Mouse (Mus musculus) CH12.LX (cell line): ENCODE results near the gene Ttc39b. TPM values are rescaled to one million over a fixed set of nuclear protein-coding genes. Genes with fewer than 3 reads are reported as not detected.
A peak's percentile ranks its signal among the peaks of the same experiment; 100 is the strongest.

Source experiments
- DNase-seq: peaks from one replicate; pipeline ENCODE4 v3.0.0-alpha.2; 2013; ENCODE audit errors: extremely low read depth
- H3K27ac ChIP-seq: 2 replicates; pipeline ENCODE4 v1.5.1; 2012; ENCODE audit warnings: low read depth, mild to moderate bottlenecking, control low read depth, moderate library complexity; ENCODE audit not compliant: insufficient read depth
- H3K27me3 ChIP-seq: replicated peaks from 2 replicates; pipeline ENCODE3; 2012; ENCODE audit warnings: inconsistent platforms
- H3K36me3 ChIP-seq, 2 experiments: replicated peaks in 1 of 2; 2 replicates each; pipeline versions ENCODE3 to v1.6.1; 2012; ENCODE audit warnings: inconsistent platforms in 1 of 2, low read length in 1 of 2, mild to moderate bottlenecking in 1 of 2, mixed read lengths in 1 of 2, moderate library complexity in 1 of 2; ENCODE audit not compliant: control insufficient read depth in 1 of 2, insufficient read depth in 1 of 2
- H3K4me1 ChIP-seq, 2 experiments: 2 replicates each; pipeline ENCODE4 v1.6.1; 2012; ENCODE audit warnings: inconsistent platforms in 1 of 2, moderate library complexity in 1 of 2; ENCODE audit not compliant: insufficient read depth in 2 of 2, control insufficient read depth in 1 of 2
- H3K4me2 ChIP-seq: 2 replicates; pipeline ENCODE4 v1.6.1; 2012; ENCODE audit warnings: low read depth, mild to moderate bottlenecking, control low read depth; ENCODE audit not compliant: poor library complexity, insufficient read depth, severe bottlenecking
- H3K4me3 ChIP-seq, 3 experiments: fragments of 150-350 bp in 1 of 3; sonication (generic) in 1 of 3; replicated peaks in 1 of 3; 2 replicates each; pipeline versions ENCODE3 to v1.5.1; 2011 to 2012; ENCODE audit warnings: low read depth in 2 of 3, low read length in 2 of 3, mild to moderate bottlenecking in 2 of 3, moderate library complexity in 2 of 3, control low read depth in 1 of 3, improper control_type of control experiment in 1 of 3, inconsistent platforms in 1 of 3, mixed read lengths in 1 of 3; ENCODE audit not compliant: poor library complexity in 1 of 3
- H3K79me2 ChIP-seq: replicated peaks from 2 replicates; pipeline ENCODE4 v1.6.1; 2012; ENCODE audit warnings: mild to moderate bottlenecking, moderate library complexity; ENCODE audit not compliant: control insufficient read depth, poor library complexity, insufficient read depth, severe bottlenecking; ENCODE audit errors: extremely low read depth
- H3K9ac ChIP-seq: 2 replicates; pipeline ENCODE4 v1.6.1; 2012; ENCODE audit warnings: low read depth, mild to moderate bottlenecking, control low read depth, moderate library complexity; ENCODE audit not compliant: insufficient read depth
- H3K9me3 ChIP-seq: replicated peaks from 2 replicates; pipeline ENCODE3; 2012; ENCODE audit warnings: low read length, inconsistent platforms, mixed read lengths
- BHLHE40 ChIP-seq: IDR thresholded peaks from 2 replicates; pipeline ENCODE4 v1.6.1; 2011; ENCODE audit warnings: mild to moderate bottlenecking, low read depth, low read length, improper control_type of control experiment
- CHD1 ChIP-seq: IDR thresholded peaks from 2 replicates; pipeline ENCODE4 v1.6.1; 2012; ENCODE audit warnings: low read depth, low read length, improper control_type of control experiment, inconsistent platforms
- CTCF ChIP-seq, 2 experiments: IDR thresholded peaks in 1 of 2; conservative IDR thresholded peaks in 1 of 2; 2 replicates each; pipeline ENCODE4 v1.5.1; 2011 to 2012; ENCODE audit warnings: low read depth in 2 of 2, low read length in 2 of 2, improper control_type of control experiment in 1 of 2, inconsistent platforms in 1 of 2, mild to moderate bottlenecking in 1 of 2, moderate library complexity in 1 of 2
- ELF1 ChIP-seq: IDR thresholded peaks from 2 replicates; pipeline ENCODE4 v1.6.1; 2014; ENCODE audit warnings: low read depth, mild to moderate bottlenecking, inconsistent platforms, low read length, improper control_type of control experiment
- EP300 ChIP-seq: IDR thresholded peaks from 2 replicates; pipeline ENCODE4 v1.6.1; 2011; ENCODE audit warnings: low read length, improper control_type of control experiment
- ETS1 ChIP-seq: conservative IDR thresholded peaks from 2 replicates; pipeline ENCODE4 v1.6.1; 2012; ENCODE audit warnings: low read depth, mild to moderate bottlenecking, inconsistent platforms, low read length, improper control_type of control experiment, moderate library complexity
- GABPA ChIP-seq: IDR thresholded peaks from 2 replicates; pipeline ENCODE4 v1.6.1; 2012; ENCODE audit warnings: low read depth, low read length, improper control_type of control experiment, inconsistent platforms; ENCODE audit not compliant: insufficient replicate concordance
- HCFC1 ChIP-seq: IDR thresholded peaks from 2 replicates; pipeline ENCODE4 v1.6.1; 2012; ENCODE audit warnings: low read depth, mild to moderate bottlenecking, inconsistent platforms, low read length, improper control_type of control experiment
- IRF4 ChIP-seq: IDR thresholded peaks from 2 replicates; pipeline ENCODE4 v1.6.1; 2014; ENCODE audit warnings: low read depth, mild to moderate bottlenecking, inconsistent platforms, low read length, improper control_type of control experiment
- JUND ChIP-seq: conservative IDR thresholded peaks from 2 replicates; pipeline ENCODE4 v1.6.1; 2011; ENCODE audit warnings: low read depth, low read length, improper control_type of control experiment
- KAT2A ChIP-seq: IDR thresholded peaks from 2 replicates; pipeline ENCODE4 v1.6.1; 2012; ENCODE audit warnings: low read length, improper control_type of control experiment, inconsistent platforms; ENCODE audit not compliant: insufficient replicate concordance
- MAX ChIP-seq: IDR thresholded peaks from 2 replicates; pipeline ENCODE4 v1.6.1; 2011; ENCODE audit warnings: low read length, improper control_type of control experiment
- MXI1 ChIP-seq: IDR thresholded peaks from 2 replicates; pipeline ENCODE4 v1.6.1; 2011; ENCODE audit warnings: mild to moderate bottlenecking, low read depth, low read length, improper control_type of control experiment
- NELFE ChIP-seq: IDR thresholded peaks from 2 replicates; pipeline ENCODE4 v1.6.1; 2011; ENCODE audit warnings: low read depth, low read length, improper control_type of control experiment
- PAX5 ChIP-seq: IDR thresholded peaks from 2 replicates; pipeline ENCODE4 v1.6.1; 2012; ENCODE audit warnings: low read length, inconsistent platforms, mixed read lengths
- POLR2A ChIP-seq: IDR thresholded peaks from 2 replicates; pipeline ENCODE4 v1.6.1; 2011; ENCODE audit warnings: low read depth, mild to moderate bottlenecking, improper control_type of control experiment, low read length
- RAD21 ChIP-seq: IDR thresholded peaks from 2 replicates; pipeline ENCODE4 v1.6.1; 2011; ENCODE audit warnings: low read depth, mild to moderate bottlenecking, low read length, improper control_type of control experiment, moderate library complexity
- RCOR1 ChIP-seq: conservative IDR thresholded peaks from 2 replicates; pipeline ENCODE4 v1.6.1; 2012; ENCODE audit warnings: low read depth, mild to moderate bottlenecking, inconsistent platforms, low read length, improper control_type of control experiment
- SIN3A ChIP-seq: IDR thresholded peaks from 2 replicates; pipeline ENCODE4 v1.6.1; 2012; ENCODE audit warnings: low read length, improper control_type of control experiment, inconsistent platforms
- SMC3 ChIP-seq: IDR thresholded peaks from 2 replicates; pipeline ENCODE4 v1.6.1; 2011; ENCODE audit warnings: low read depth, low read length, improper control_type of control experiment
- TCF12 ChIP-seq: IDR thresholded peaks from 2 replicates; pipeline ENCODE4 v1.6.1; 2014; ENCODE audit warnings: low read depth, mild to moderate bottlenecking, inconsistent platforms, low read length, improper control_type of control experiment
- UBTF ChIP-seq: IDR thresholded peaks from 2 replicates; pipeline ENCODE4 v1.6.1; 2012; ENCODE audit warnings: low read depth, mild to moderate bottlenecking, inconsistent platforms, low read length, improper control_type of control experiment, moderate library complexity
- USF1 ChIP-seq: IDR thresholded peaks from 2 replicates; pipeline ENCODE4 v1.6.1; 2014; ENCODE audit warnings: low read depth, mild to moderate bottlenecking, inconsistent platforms, low read length, improper control_type of control experiment
- USF2 ChIP-seq: conservative IDR thresholded peaks from 2 replicates; pipeline ENCODE4 v1.6.1; 2011; ENCODE audit warnings: low read depth, low read length, improper control_type of control experiment
- ZMIZ1 ChIP-seq: IDR thresholded peaks from 2 replicates; pipeline ENCODE4 v1.6.1; 2012; ENCODE audit warnings: low read depth, mild to moderate bottlenecking, inconsistent platforms, low read length, improper control_type of control experiment
- ZNF384 ChIP-seq: IDR thresholded peaks from 2 replicates; pipeline ENCODE4 v1.6.1; 2012; ENCODE audit warnings: low read depth, low read length, improper control_type of control experiment, inconsistent platforms
- dilution Hi-C: fragments of 300-500 bp; cut with MboI; formaldehyde crosslinking; loops from 2 replicates; pipeline ENCODE4 v1.14.3; 2020; ENCODE audit warnings: low sequenced_read_pairs; ENCODE audit not compliant: extremely low pct_unique_long_range_greater_than_20kb, extremely low pct_ligation_motif_present
- in situ Hi-C: fragments of 300-500 bp; cut with MboI; formaldehyde crosslinking; loops from 3 replicates; pipeline ENCODE4 v1.14.3; 2019; ENCODE audit warnings: low sequenced_read_pairs, low pct_ligation_motif_present, low pct_unique_long_range_greater_than_20kb, mixed read lengths
- polyA plus RNA-seq: library from polyadenylated mRNA; unstranded; fragments of >175 nt; gene quantifications from 2 replicates; pipeline ENCODE4 v1.2.1, GENCODE M21; 2012; ENCODE audit warnings: low read depth; ENCODE audit not compliant: insufficient read length
- total RNA-seq, 2 experiments: library from RNA; depleted of rRNA; stranded (reverse); fragments of 300-350 nt in 1 of 2; fragments of >200 nt in 1 of 2; gene quantifications; 2 replicates each; pipeline ENCODE4 v1.2.3; 2012 to 2014

Gene Ttc39b
- total and polyA plus RNA-seq, 3 experiments: 12.6 to 16.7 (median 15.7) TPM

- in situ Hi-C loops (no loop called here), dilution Hi-C loops (no loop called here)
- no peaks in the 10 kb centered on the region for H3K9me3 ChIP-seq
- no peak overlapping the region for H3K9ac ChIP-seq
- H3K4me3 ChIP-seq: no peak overlapping the region
- no peaks in the 10 kb centered on the region for H3K36me3 ChIP-seq
- no peaks in the 10 kb centered on the region for H3K79me2 ChIP-seq
- no peak overlapping the region for H3K4me2 ChIP-seq
- no peaks in the 10 kb centered on the region for H3K4me1 ChIP-seq
- DNase-seq: no peak
- no peak for TF ChIP-seq MAX
- no peak for TF ChIP-seq NELFE
- no peak for TF ChIP-seq BHLHE40
- H3K27ac ChIP-seq: no peak overlapping the region
- no peaks in the 10 kb centered on the region for H3K27me3 ChIP-seq
Measured at GRCm38 (mm10) chr4:83214822-83215558, 109.1 kb downstream of the Ttc39b start.

GRCm38 (mm10) chr4:83213752-83214151 lies 110.3 kb downstream of the Ttc39b start:
- dilution Hi-C loops: no loop called here
- in situ Hi-C loops: no loop called here
- Histone ChIP-seq H3K4me3 (no peak overlapping the region), H3K9ac (no peak overlapping the region), H3K27ac (no peak overlapping the region), H3K4me2 (no peak overlapping the region), H3K27me3 (no peaks in the 10 kb centered on the region), H3K79me2 (no peaks in the 10 kb centered on the region), H3K36me3 (no peaks in the 10 kb centered on the region), H3K4me1 (no peaks in the 10 kb centered on the region), H3K9me3 (no peaks in the 10 kb centered on the region)
- TF ChIP-seq RCOR1 (no peak), USF1 (no peak), MXI1 (no peak), SIN3A (no peak), JUND (no peak), BHLHE40 (no peak), PAX5 (no peak), ELF1 (peak; percentile 45), CHD1 (no peak), UBTF (no peak), CTCF (conservative IDR thresholded peaks at IDR 0.05 in 1 of 2, IDR thresholded peaks at IDR 0.05 in 1 of 2; ENCODE audit: low read depth in 2 of 2, low read length in 2 of 2) (peak in 1 of 2 experiments; percentile 58; a peak in 2 of 4 replicates), POLR2A (no peak), RAD21 (peak; percentile 31)
- DNase-seq: peak; percentile 12

GRCm38 (mm10) chr4:83211709-83212108 lies 112.3 kb downstream of the Ttc39b start:
- no peak overlapping the region for H3K9ac ChIP-seq
- dilution Hi-C loops (no loop called here), in situ Hi-C loops (no loop called here)
- no peak for DNase-seq
- H3K4me2 ChIP-seq: no peak overlapping the region
- no peaks in the 10 kb centered on the region for H3K27me3 ChIP-seq
- H3K36me3 ChIP-seq: no peaks in the 10 kb centered on the region
- no peaks in the 10 kb centered on the region for H3K9me3 ChIP-seq
- no peak overlapping the region for H3K4me3 ChIP-seq
- no peaks in the 10 kb centered on the region for H3K4me1 ChIP-seq
- no peaks in the 10 kb centered on the region for H3K79me2 ChIP-seq
- TF ChIP-seq SMC3: no peak
- no peak for TF ChIP-seq USF1
- no peak for TF ChIP-seq CTCF (conservative IDR thresholded peaks at IDR 0.05 in 1 of 2, IDR thresholded peaks at IDR 0.05 in 1 of 2; ENCODE audit: low read depth in 2 of 2, low read length in 2 of 2)
- TF ChIP-seq RCOR1: no peak
- TF ChIP-seq ETS1: no peak
- TF ChIP-seq TCF12: no peak
- TF ChIP-seq KAT2A: no peak
- TF ChIP-seq IRF4: no peak
- no peak for TF ChIP-seq EP300
- no peak for TF ChIP-seq HCFC1
- no peak for TF ChIP-seq RAD21
- no peak for TF ChIP-seq USF2
- TF ChIP-seq BHLHE40: no peak
- no peak for TF ChIP-seq ZMIZ1
- TF ChIP-seq ZNF384: no peak
- TF ChIP-seq GABPA: no peak
- no peak for TF ChIP-seq POLR2A
- H3K27ac ChIP-seq: no peak overlapping the region
